Mouse (Mus musculus) MEL-GATA-1-ER (cell line): ENCODE measurements around the gene Ankrd54.
A peak's percentile ranks its signal among the peaks of the same experiment; 100 is the strongest.

Experiments used
- DNase-seq: peaks from one replicate; pipeline ENCODE4 v3.0.0-alpha.2; 2012; ENCODE audit warnings: low read depth; ENCODE audit errors: extremely low read depth

Ankrd54 gene

GRCm38 (mm10) chr15:79075658-79076365, 13.1 kb upstream of the Ankrd54 start:
- no peak for DNase-seq

GRCm38 (mm10) chr15:79074913-79075532, 12.3 kb upstream of the Ankrd54 start, which contains the start of gene Eif3l:
TSS of gene Eif3l (plus strand) at chr15:79075179.
- DNase-seq, result peak; percentile 83

GRCm38 (mm10) chr15:79074446-79074845, 11.8 kb upstream of the Ankrd54 start:
- DNase-seq, result no peak

- DNase-seq, result no peak
These were observed 11.1 kb upstream of the Ankrd54 start for GRCm38 (mm10) chr15:79073752-79074151.

GRCm38 (mm10) chr15:79071117-79072039, 8.7 kb upstream of the Ankrd54 start:
- no peak for DNase-seq

- DNase-seq, result no peak
These were observed 5.7 kb upstream of the Ankrd54 start for GRCm38 (mm10) chr15:79068416-79068815.

- DNase-seq, result peak; percentile 74
These were observed 4.9 kb upstream of the Ankrd54 start for GRCm38 (mm10) chr15:79067631-79068030.

- DNase-seq, result no peak
These were observed 3.6 kb upstream of the Ankrd54 start for GRCm38 (mm10) chr15:79066276-79066675.

- no peak for DNase-seq
These were observed 2.5 kb upstream of the Ankrd54 start for GRCm38 (mm10) chr15:79065086-79065770.

GRCm38 (mm10) chr15:79063160-79063740, 557 bp upstream of the Ankrd54 start:
- peak; percentile 29 for DNase-seq

- no peak for DNase-seq
These were observed 1.7 kb downstream of the Ankrd54 start for GRCm38 (mm10) chr15:79060887-79061565.

- DNase-seq, result no peak
These were observed 4.8 kb downstream of the Ankrd54 start for GRCm38 (mm10) chr15:79057850-79058249.

GRCm38 (mm10) chr15:79056601-79057000, 6.1 kb downstream of the Ankrd54 start:
- no peak for DNase-seq

GRCm38 (mm10) chr15:79052366-79052765, 10.3 kb downstream of the Ankrd54 start:
- no peak for DNase-seq

- no peak for DNase-seq
These were observed 11.0 kb downstream of the Ankrd54 start for GRCm38 (mm10) chr15:79051461-79052360.

- no peak for DNase-seq
These were observed 11.7 kb downstream of the Ankrd54 start for GRCm38 (mm10) chr15:79050964-79051363.

- DNase-seq, result no peak
These were observed 12.4 kb downstream of the Ankrd54 start for GRCm38 (mm10) chr15:79050160-79050845.

- DNase-seq, result no peak
These were observed 14.5 kb downstream of the Ankrd54 start for GRCm38 (mm10) chr15:79048186-79048585.

GRCm38 (mm10) chr15:79044837-79045236, 17.9 kb downstream of the Ankrd54 start:
- DNase-seq, result no peak
